Mouse (Mus musculus): Measurements from ENCODE around the gene Adgre1. TPM values are rescaled to one million over a fixed set of nuclear protein-coding genes. Genes with fewer than 3 reads are reported as not detected.
"Not testable (repeated sequence)": the region's sequence is repeated elsewhere in the genome, so short reads cannot be mapped to it uniquely, and the experiment has no call there.

Adgre1 gene
- polyA plus RNA-seq (2016; fragmentation: Nextera tagmentation; extraction: Ambion mirVana): 2.4 and 3.5 TPM in 2 replicates

- ATAC-seq (ENCODE audit: insufficient number of reproducible peaks, low FRiP score): no peak; the same call in 1 of the 2 replicates
- no peaks in the 10 kb centered on the region for H3K27me3 ChIP-seq (replicated peaks)
- H3K4me3 ChIP-seq: no peak within 1 kb of the TSS
- no peak within 1 kb of the TSS for H3K9ac ChIP-seq
- no peaks in the 10 kb centered on the region for H3K4me1 ChIP-seq (replicated peaks)
- no peaks in the 10 kb centered on the region for H3K9me3 ChIP-seq (replicated peaks)
- H3K27ac ChIP-seq (ENCODE audit: poor library complexity, severe bottlenecking): no peak within 1 kb of the TSS
- 38% methylated on average over 1 of the region's 1 CpGs for WGBS
- H3K4me2 ChIP-seq: no peak within 1 kb of the TSS
- no peaks in the 10 kb centered on the region for H3K36me3 ChIP-seq
These were observed at the start of gene Adgre1 for GRCm38 (mm10) chr17:57358441-57358840. TSS of gene Adgre1 (plus strand) at chr17:57358691.

- 0 out of 2 replicates have a peak, but pooled peaks cover 6% of the 10 kb centered on the region for H3K9me3 ChIP-seq (replicated peaks)
- ATAC-seq (ENCODE audit: insufficient number of reproducible peaks, low FRiP score): peak; percentile 45; the same call in 1 of the 2 replicates
- WGBS: 37% methylated on average over 13 of the region's 13 CpGs
- H3K27me3 ChIP-seq (replicated peaks): no peaks in the 10 kb centered on the region
- no peak overlapping the region for H3K4me2 ChIP-seq
- H3K4me1 ChIP-seq (replicated peaks): no peaks in the 10 kb centered on the region
- H3K36me3 ChIP-seq: no peaks in the 10 kb centered on the region
- no peak overlapping the region for H3K9ac ChIP-seq
- no peak overlapping the region for H3K4me3 ChIP-seq
- no peak overlapping the region for H3K27ac ChIP-seq (ENCODE audit: poor library complexity, severe bottlenecking)
These were observed 46.7 kb upstream of the Adgre1 start for GRCm38 (mm10) chr17:57311801-57312200.

- no peaks in the 10 kb centered on the region for H3K36me3 ChIP-seq
- peaks cover 11% of the 10 kb centered on the region; the same call in 1 of the 2 replicates for H3K4me1 ChIP-seq (replicated peaks)
- H3K9ac ChIP-seq: no peak overlapping the region
- peak; percentile 40; the same call in 1 of the 2 replicates for ATAC-seq (ENCODE audit: insufficient number of reproducible peaks, low FRiP score)
- no peaks in the 10 kb centered on the region for H3K27me3 ChIP-seq (replicated peaks)
- 56% methylated on average over 8 of the region's 8 CpGs for WGBS
- H3K4me3 ChIP-seq: no peak overlapping the region
- no peak overlapping the region for H3K27ac ChIP-seq (ENCODE audit: poor library complexity, severe bottlenecking)
- H3K4me2 ChIP-seq: no peak overlapping the region
- H3K9me3 ChIP-seq (replicated peaks): no peaks in the 10 kb centered on the region
These were observed 30.9 kb upstream of the Adgre1 start for GRCm38 (mm10) chr17:57327615-57328014.

- Histone ChIP-seq H3K4me1 (replicated peaks) (peaks cover 11% of the 10 kb centered on the region; the same call in 1 of the 2 replicates), H3K4me3 (no peak overlapping the region), H3K27ac (ENCODE audit: poor library complexity, severe bottlenecking) (no peak overlapping the region), H3K36me3 (no peaks in the 10 kb centered on the region), H3K4me2 (no peak overlapping the region), H3K9ac (no peak overlapping the region), H3K9me3 (replicated peaks) (no peaks in the 10 kb centered on the region), H3K27me3 (replicated peaks) (no peaks in the 10 kb centered on the region)
- 46% methylated on average over 4 of the region's 6 CpGs for WGBS
- no peak for ATAC-seq (ENCODE audit: insufficient number of reproducible peaks, low FRiP score)
These were observed 29.5 kb upstream of the Adgre1 start for GRCm38 (mm10) chr17:57328944-57329343.

GRCm38 (mm10) chr17:57330993-57331392 lies 27.5 kb upstream of the Adgre1 start:
- ATAC-seq (ENCODE audit: insufficient number of reproducible peaks, low FRiP score): no peak
- Histone ChIP-seq H3K4me1 (replicated peaks) (peaks cover 11% of the 10 kb centered on the region; the same call in 1 of the 2 replicates), H3K4me2 (no peak overlapping the region), H3K4me3 (no peak overlapping the region), H3K27ac (ENCODE audit: poor library complexity, severe bottlenecking) (no peak overlapping the region), H3K9ac (no peak overlapping the region), H3K27me3 (replicated peaks) (no peaks in the 10 kb centered on the region), H3K36me3 (no peaks in the 10 kb centered on the region), H3K9me3 (replicated peaks) (no peaks in the 10 kb centered on the region)
- WGBS: 81% methylated on average over 8 of the region's 8 CpGs

GRCm38 (mm10) chr17:57332241-57332640 lies 26.2 kb upstream of the Adgre1 start:
- no peak for ATAC-seq (ENCODE audit: insufficient number of reproducible peaks, low FRiP score)
- no peaks in the 10 kb centered on the region for H3K9me3 ChIP-seq (replicated peaks)
- H3K9ac ChIP-seq: no peak overlapping the region
- H3K27ac ChIP-seq (ENCODE audit: poor library complexity, severe bottlenecking): no peak overlapping the region
- H3K4me1 ChIP-seq (replicated peaks): peaks cover 11% of the 10 kb centered on the region; the same call in 1 of the 2 replicates
- no peak overlapping the region for H3K4me2 ChIP-seq
- 79% methylated on average over 4 of the region's 4 CpGs for WGBS
- no peaks in the 10 kb centered on the region for H3K27me3 ChIP-seq (replicated peaks)
- no peak overlapping the region for H3K4me3 ChIP-seq
- no peaks in the 10 kb centered on the region for H3K36me3 ChIP-seq

GRCm38 (mm10) chr17:57334001-57334760 lies 24.3 kb upstream of the Adgre1 start:
- no peak for ATAC-seq (ENCODE audit: insufficient number of reproducible peaks, low FRiP score)
- no peak overlapping the region for H3K4me2 ChIP-seq
- WGBS: 70% methylated on average over 9 of the region's 9 CpGs

GRCm38 (mm10) chr17:57334761-57335150 lies 23.7 kb upstream of the Adgre1 start:
- Histone ChIP-seq H3K4me1 (replicated peaks) (no peaks in the 10 kb centered on the region), H3K9me3 (replicated peaks) (no peaks in the 10 kb centered on the region), H3K36me3 (no peaks in the 10 kb centered on the region), H3K4me3 (no peak overlapping the region), H3K4me2 (no peak overlapping the region), H3K27me3 (replicated peaks) (no peaks in the 10 kb centered on the region), H3K9ac (no peak overlapping the region), H3K27ac (ENCODE audit: poor library complexity, severe bottlenecking) (no peak overlapping the region)
- WGBS: 7% methylated on average over 16 of the region's 16 CpGs
- 0 out of 2 replicates have a peak, but pooled peaks have one; percentile 31 for ATAC-seq (ENCODE audit: insufficient number of reproducible peaks, low FRiP score)

More at GRCm38 (mm10) chr17:57334001-57334760, 24.3 kb upstream of the Adgre1 start:
- no peak overlapping the region for H3K9ac ChIP-seq
- no peaks in the 10 kb centered on the region for H3K36me3 ChIP-seq
- H3K27ac ChIP-seq (ENCODE audit: poor library complexity, severe bottlenecking): no peak overlapping the region
- no peaks in the 10 kb centered on the region for H3K27me3 ChIP-seq (replicated peaks)
- H3K4me1 ChIP-seq (replicated peaks): 0 out of 2 replicates have a peak, but pooled peaks cover 1% of the 10 kb centered on the region
- no peaks in the 10 kb centered on the region for H3K9me3 ChIP-seq (replicated peaks)
- H3K4me3 ChIP-seq: no peak overlapping the region

GRCm38 (mm10) chr17:57335194-57335593 lies 23.3 kb upstream of the Adgre1 start:
- 67% methylated on average over 9 of the region's 9 CpGs for WGBS
- not testable (repeated sequence) for H3K4me1 ChIP-seq (replicated peaks); H3K36me3 ChIP-seq; H3K4me3 ChIP-seq; H3K9ac ChIP-seq; H3K4me2 ChIP-seq; ATAC-seq (ENCODE audit: insufficient number of reproducible peaks, low FRiP score); H3K9me3 ChIP-seq (replicated peaks); H3K27me3 ChIP-seq (replicated peaks); H3K27ac ChIP-seq (ENCODE audit: poor library complexity, severe bottlenecking)

- Histone ChIP-seq H3K36me3 (no peaks in the 10 kb centered on the region), H3K27me3 (replicated peaks) (no peaks in the 10 kb centered on the region), H3K27ac (ENCODE audit: poor library complexity, severe bottlenecking) (no peak overlapping the region), H3K4me3 (no peak overlapping the region), H3K9ac (no peak overlapping the region), H3K9me3 (replicated peaks) (no peaks in the 10 kb centered on the region), H3K4me2 (no peak overlapping the region), H3K4me1 (replicated peaks) (no peaks in the 10 kb centered on the region)
- 10% methylated on average over 11 of the region's 11 CpGs for WGBS
- peak; percentile 43; the same call in 1 of the 2 replicates for ATAC-seq (ENCODE audit: insufficient number of reproducible peaks, low FRiP score)
These were observed 22.7 kb upstream of the Adgre1 start for GRCm38 (mm10) chr17:57335673-57336303.

- H3K4me3 ChIP-seq: no peak overlapping the region
- H3K4me2 ChIP-seq: no peak overlapping the region
- H3K27ac ChIP-seq (ENCODE audit: poor library complexity, severe bottlenecking): no peak overlapping the region
- H3K27me3 ChIP-seq (replicated peaks): no peaks in the 10 kb centered on the region
- no peak for ATAC-seq (ENCODE audit: insufficient number of reproducible peaks, low FRiP score)
- H3K9me3 ChIP-seq (replicated peaks): peaks cover 6% of the 10 kb centered on the region
- no peaks in the 10 kb centered on the region for H3K36me3 ChIP-seq
- H3K4me1 ChIP-seq (replicated peaks): no peaks in the 10 kb centered on the region
- H3K9ac ChIP-seq: no peak overlapping the region
- 85% methylated on average over 10 of the region's 10 CpGs for WGBS
These were observed 20.5 kb upstream of the Adgre1 start for GRCm38 (mm10) chr17:57337996-57338395.
